Mouse (Mus musculus): ENCODE results near the gene Usp49. TPM values are rescaled to one million over a fixed set of nuclear protein-coding genes. Genes with fewer than 3 reads are reported as not detected.

Gene Usp49
- polyA plus RNA-seq, 1 experiment from 2014 or later = 6.3 TPM

GRCm38 (mm10) chr17:47691650-47692049, 61.2 kb downstream of the Usp49 start:
- Histone ChIP-seq H3K27ac (ENCODE audit: low read depth, low read length) (no peak overlapping the region), H3K9me3 (ENCODE audit: control insufficient read depth, low read length) (no peaks in the 10 kb centered on the region), H3K9ac (ENCODE audit: low read length) (no peak overlapping the region), H3K4me2 (no peak overlapping the region), H3K36me3 (ENCODE audit: control insufficient read depth, insufficient read depth, low read length) (no peaks in the 10 kb centered on the region), H3K4me3 (ENCODE audit: low read depth, low read length) (no peak overlapping the region), H3K4me1 (ENCODE audit: control insufficient read depth, insufficient read depth, low read length) (peaks cover 26% of the 10 kb centered on the region), H3K27me3 (ENCODE audit: control insufficient read depth, insufficient read depth, low read length) (no peaks in the 10 kb centered on the region)
- ATAC-seq (ENCODE audit: low FRiP score) (no peak), DNase-seq (ENCODE audit: low spot score, missing footprints) (no peak)
- WGBS = 86% methylated on average over 3 of the region's 3 CpGs

GRCm38 (mm10) chr17:47693671-47694441, 63.4 kb downstream of the Usp49 start:
- Histone ChIP-seq H3K4me1 (ENCODE audit: control insufficient read depth, insufficient read depth, low read length) (peaks cover 18% of the 10 kb centered on the region), H3K27ac (ENCODE audit: low read depth, low read length) (peak overlapping the region; percentile 25; the same call in 1 of the 2 replicates), H3K4me2 (peak overlapping the region; percentile 56), H3K4me3 (ENCODE audit: low read depth, low read length) (peak overlapping the region; percentile 80), H3K36me3 (ENCODE audit: control insufficient read depth, insufficient read depth, low read length) (no peaks in the 10 kb centered on the region), H3K9me3 (ENCODE audit: control insufficient read depth, low read length) (no peaks in the 10 kb centered on the region), H3K9ac (ENCODE audit: low read length) (peak overlapping the region; percentile 58; the same call in 1 of the 2 replicates), H3K27me3 (ENCODE audit: control insufficient read depth, insufficient read depth, low read length) (no peaks in the 10 kb centered on the region)
- 37% methylated on average over 13 of the region's 13 CpGs for WGBS
- DNase-seq (ENCODE audit: low spot score, missing footprints) (no peak), ATAC-seq (ENCODE audit: low FRiP score) (no peak; the same call in 1 of the 2 replicates)

GRCm38 (mm10) chr17:47694442-47694502, 63.8 kb downstream of the Usp49 start, which contains the start of gene Gm21981:
TSS of gene Gm21981 (minus strand) at chr17:47694455.
- no peaks in the 10 kb centered on the region for H3K27me3 ChIP-seq (ENCODE audit: control insufficient read depth, insufficient read depth, low read length)
- WGBS = 0% methylated on average over 3 of the region's 3 CpGs
- H3K36me3 ChIP-seq (ENCODE audit: control insufficient read depth, insufficient read depth, low read length) = no peaks in the 10 kb centered on the region
- peak within 1 kb of the TSS; percentile 68 for H3K27ac ChIP-seq (ENCODE audit: low read depth, low read length)
- peak within 1 kb of the TSS; percentile 56 for H3K4me2 ChIP-seq
- H3K9ac ChIP-seq (ENCODE audit: low read length) = peak within 1 kb of the TSS; percentile 92
- H3K4me3 ChIP-seq (ENCODE audit: low read depth, low read length) = peak within 1 kb of the TSS; percentile 80
- no peaks in the 10 kb centered on the region for H3K9me3 ChIP-seq (ENCODE audit: control insufficient read depth, low read length)
- ATAC-seq (ENCODE audit: low FRiP score) = no peak
- DNase-seq (ENCODE audit: low spot score, missing footprints) = no peak
- H3K4me1 ChIP-seq (ENCODE audit: control insufficient read depth, insufficient read depth, low read length) = peaks cover 17% of the 10 kb centered on the region

- DNase-seq (ENCODE audit: low spot score, missing footprints) (peak; percentile 100), ATAC-seq (ENCODE audit: low FRiP score) (peak; percentile 97)
- H3K27ac ChIP-seq (ENCODE audit: low read depth, low read length) = peak within 1 kb of the TSS; percentile 68
- peak within 1 kb of the TSS; percentile 56 for H3K4me2 ChIP-seq
- H3K9me3 ChIP-seq (ENCODE audit: control insufficient read depth, low read length) = no peaks in the 10 kb centered on the region
- peak within 1 kb of the TSS; percentile 80 for H3K4me3 ChIP-seq (ENCODE audit: low read depth, low read length)
- peaks cover 13% of the 10 kb centered on the region for H3K4me1 ChIP-seq (ENCODE audit: control insufficient read depth, insufficient read depth, low read length)
- no peaks in the 10 kb centered on the region for H3K27me3 ChIP-seq (ENCODE audit: control insufficient read depth, insufficient read depth, low read length)
- no peaks in the 10 kb centered on the region; the same call in 1 of the 2 replicates for H3K36me3 ChIP-seq (ENCODE audit: control insufficient read depth, insufficient read depth, low read length)
- under 1% methylated on average over 81 of the region's 82 CpGs for WGBS
- peak within 1 kb of the TSS; percentile 92 for H3K9ac ChIP-seq (ENCODE audit: low read length)
These were observed 64.2 kb downstream of the Usp49 start, which contains the start of gene Prickle4 for GRCm38 (mm10) chr17:47694503-47695336. TSS of gene Prickle4 (minus strand) at chr17:47694736.

- Histone ChIP-seq H3K9me3 (ENCODE audit: control insufficient read depth, low read length) (no peaks in the 10 kb centered on the region), H3K9ac (ENCODE audit: low read length) (peak overlapping the region; percentile 92), H3K27ac (ENCODE audit: low read depth, low read length) (peak overlapping the region; percentile 68), H3K4me1 (ENCODE audit: control insufficient read depth, insufficient read depth, low read length) (peaks cover 11% of the 10 kb centered on the region), H3K4me2 (peak overlapping the region; percentile 56), H3K4me3 (ENCODE audit: low read depth, low read length) (peak overlapping the region; percentile 80), H3K27me3 (ENCODE audit: control insufficient read depth, insufficient read depth, low read length) (no peaks in the 10 kb centered on the region), H3K36me3 (ENCODE audit: control insufficient read depth, insufficient read depth, low read length) (no peaks in the 10 kb centered on the region; the same call in 1 of the 2 replicates)
- under 1% methylated on average over 23 of the region's 23 CpGs for WGBS
- DNase-seq (ENCODE audit: low spot score, missing footprints) (no peak), ATAC-seq (ENCODE audit: low FRiP score) (peak; percentile 17; the same call in 1 of the 2 replicates)
These were observed 64.8 kb downstream of the Usp49 start for GRCm38 (mm10) chr17:47695337-47695710.

- Histone ChIP-seq H3K27me3 (ENCODE audit: control insufficient read depth, insufficient read depth, low read length) (peaks cover 4% of the 10 kb centered on the region; the same call in 1 of the 2 replicates), H3K27ac (ENCODE audit: low read depth, low read length) (no peak overlapping the region), H3K9me3 (ENCODE audit: control insufficient read depth, low read length) (no peaks in the 10 kb centered on the region), H3K4me3 (ENCODE audit: low read depth, low read length) (no peak overlapping the region), H3K4me2 (no peak overlapping the region), H3K4me1 (ENCODE audit: control insufficient read depth, insufficient read depth, low read length) (peaks cover 11% of the 10 kb centered on the region), H3K36me3 (ENCODE audit: control insufficient read depth, insufficient read depth, low read length) (peaks cover 7% of the 10 kb centered on the region; the same call in 1 of the 2 replicates), H3K9ac (ENCODE audit: low read length) (no peak overlapping the region)
- ATAC-seq (ENCODE audit: low FRiP score) (no peak), DNase-seq (ENCODE audit: low spot score, missing footprints) (no peak)
- WGBS = 89% methylated on average over 10 of the region's 10 CpGs
These were observed 67.7 kb downstream of the Usp49 start for GRCm38 (mm10) chr17:47698156-47698555.

- Histone ChIP-seq H3K4me2 (no peak overlapping the region), H3K27me3 (ENCODE audit: control insufficient read depth, insufficient read depth, low read length) (peaks cover 8% of the 10 kb centered on the region; the same call in 1 of the 2 replicates), H3K4me1 (ENCODE audit: control insufficient read depth, insufficient read depth, low read length) (peaks cover 7% of the 10 kb centered on the region), H3K27ac (ENCODE audit: low read depth, low read length) (no peak overlapping the region), H3K9ac (ENCODE audit: low read length) (no peak overlapping the region), H3K4me3 (ENCODE audit: low read depth, low read length) (no peak overlapping the region), H3K36me3 (ENCODE audit: control insufficient read depth, insufficient read depth, low read length) (peaks cover 7% of the 10 kb centered on the region; the same call in 1 of the 2 replicates), H3K9me3 (ENCODE audit: control insufficient read depth, low read length) (no peaks in the 10 kb centered on the region)
- ATAC-seq (ENCODE audit: low FRiP score) = no peak
- DNase-seq (ENCODE audit: low spot score, missing footprints) = no peak
- 88% methylated on average over 2 of the region's 2 CpGs for WGBS
These were observed 68.6 kb downstream of the Usp49 start for GRCm38 (mm10) chr17:47699055-47699454.

- H3K27me3 ChIP-seq (ENCODE audit: control insufficient read depth, insufficient read depth, low read length) = peaks cover 8% of the 10 kb centered on the region; the same call in 1 of the 2 replicates
- DNase-seq (ENCODE audit: low spot score, missing footprints) (no peak), ATAC-seq (ENCODE audit: low FRiP score) (no peak)
- H3K9me3 ChIP-seq (ENCODE audit: control insufficient read depth, low read length) = no peaks in the 10 kb centered on the region
- no peak overlapping the region for H3K4me3 ChIP-seq (ENCODE audit: low read depth, low read length)
- H3K36me3 ChIP-seq (ENCODE audit: control insufficient read depth, insufficient read depth, low read length) = peaks cover 7% of the 10 kb centered on the region; the same call in 1 of the 2 replicates
- no peak overlapping the region for H3K27ac ChIP-seq (ENCODE audit: low read depth, low read length)
- no peak overlapping the region for H3K9ac ChIP-seq (ENCODE audit: low read length)
- H3K4me2 ChIP-seq = no peak overlapping the region
- no peaks in the 10 kb centered on the region for H3K4me1 ChIP-seq (ENCODE audit: control insufficient read depth, insufficient read depth, low read length)
- WGBS = 77% methylated on average over 9 of the region's 9 CpGs
These were observed 71.3 kb downstream of the Usp49 start for GRCm38 (mm10) chr17:47701793-47702192.

Data from midbrain, embryonic 11.5 days (tissue).